Comparison of ENCODE assay signal across 29 mouse cellular contexts in the genomic region with DNA sequence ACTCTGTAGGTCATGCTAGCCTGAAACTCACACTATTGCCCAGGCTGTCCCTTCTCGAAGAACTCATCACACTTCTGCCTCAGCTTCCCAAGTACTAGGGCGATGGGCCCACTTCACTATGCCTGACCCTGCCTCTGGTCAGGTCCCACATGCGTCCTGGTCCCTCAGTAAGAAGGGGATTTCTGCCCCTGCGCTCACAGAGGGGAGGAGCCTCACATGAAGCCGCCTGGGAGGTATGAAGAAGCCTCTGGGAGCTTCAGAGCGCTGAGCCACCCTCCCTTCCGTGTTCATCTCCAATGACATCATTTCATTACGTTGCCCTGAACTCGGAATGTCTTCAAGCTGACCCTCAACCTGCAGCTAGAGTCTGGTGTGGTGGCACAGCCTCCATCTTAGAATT. TPM values are rescaled to one million over a fixed set of nuclear protein-coding genes. Genes with fewer than 3 reads are reported as not detected.
DNase-seq lines count a peak whose midpoint lies in the region; ATAC-seq lines count a peak whose summit lies in the region.
"Had no signal": no experiment of that assay in that cellular context is flagged by ENCODE, and none has a peak within 500 bp of the region (broad histone marks: within the 10 kb centered on the region; RNA-seq: fewer than 3 reads in every experiment).

No protein-coding gene starts in this region.

- no peaks in the 10 kb centered on the region for H3K9me3 ChIP-seq in hindbrain, embryonic 10.5 days
- no peaks in the 10 kb centered on the region for H3K9me3 ChIP-seq in hindbrain, embryonic 11.5 days (ENCODE audit: control insufficient read depth, low read length)
- H3K9me3 ChIP-seq in neural tube, embryonic 13.5 days, result no peaks in the 10 kb centered on the region
- no peaks in the 10 kb centered on the region for H3K9me3 ChIP-seq in neural tube, embryonic 15.5 days (replicated peaks)
- H3K9me3 ChIP-seq in hindbrain, embryonic 16.5 days (ENCODE audit: control insufficient read depth, low read length), result no peaks in the 10 kb centered on the region
- H3K9me3 ChIP-seq: embryonic facial prominence, embryonic 12.5 days; kidney, embryonic 15.5 days had no signal

- H3K27ac ChIP-seq in hindbrain, embryonic 10.5 days, result peak overlapping the region; percentile 16; the same call in 1 of the 2 replicates
- H3K27ac ChIP-seq in hindbrain, embryonic 11.5 days (ENCODE audit: low read depth, low read length), result no peak overlapping the region
- peak overlapping the region; percentile 91 for H3K27ac ChIP-seq in neural tube, embryonic 13.5 days (replicated peaks)
- no peak overlapping the region for H3K27ac ChIP-seq in neural tube, embryonic 15.5 days (replicated peaks)
- peak overlapping the region; percentile 45; the same call in 1 of the 2 replicates for H3K27ac ChIP-seq in hindbrain, embryonic 16.5 days (ENCODE audit: low read depth, low read length)
- H3K27ac ChIP-seq: embryonic facial prominence, embryonic 12.5 days; heart, adult 2 months; liver, embryonic 14.5 days; macrophage had no signal

- DNase-seq in cerebellum, adult 9-11 months, result peak; percentile 68
- no peak for DNase-seq in cerebellum, adult 9-10 months
- DNase-seq in hindbrain, embryonic 10.5 days (ENCODE audit: low spot score), result no peak
- DNase-seq in hindbrain, embryonic 11.5 days (ENCODE audit: low spot score), result no peak
- no peak for DNase-seq in kidney, postnatal 14 days
- DNase-seq: adrenal gland, postnatal 10 days; cerebellum, adult 11 months; embryo, embryonic 11 days; heart, adult 2 months; heart, postnatal 4 days; kidney, adult 18-20 months; kidney, postnatal 36 days; layer of hippocampus, postnatal 36 days; liver; lung, adult 2 months; thymus, postnatal 14 days had no signal

- ATAC-seq in hindbrain, embryonic 11.5 days (ENCODE audit: low FRiP score), result no peak
- ATAC-seq in neural tube, embryonic 13.5 days (ENCODE audit: low read depth), result no peak
- no peak for ATAC-seq in neural tube, embryonic 15.5 days (ENCODE audit: low FRiP score)
- ATAC-seq in hindbrain, embryonic 16.5 days, result no peak
- ATAC-seq: Patski had no signal

- no peak overlapping the region for H3K4me3 ChIP-seq in hindbrain, embryonic 10.5 days
- H3K4me3 ChIP-seq in hindbrain, embryonic 11.5 days (ENCODE audit: low read depth, low read length), result no peak overlapping the region
- H3K4me3 ChIP-seq in neural tube, embryonic 13.5 days, result no peak overlapping the region
- H3K4me3 ChIP-seq in neural tube, embryonic 15.5 days (replicated peaks), result no peak overlapping the region
- no peak overlapping the region for H3K4me3 ChIP-seq in hindbrain, embryonic 16.5 days (ENCODE audit: low read length)
- H3K4me3 ChIP-seq: embryonic facial prominence, embryonic 12.5 days; heart, adult 2 months; heart, embryonic 12.5 days; kidney, embryonic 15.5 days had no signal

- no peaks in the 10 kb centered on the region for H3K36me3 ChIP-seq in hindbrain, embryonic 10.5 days
- H3K36me3 ChIP-seq in hindbrain, embryonic 11.5 days (ENCODE audit: control insufficient read depth, insufficient read depth, low read length), result no peaks in the 10 kb centered on the region
- H3K36me3 ChIP-seq in neural tube, embryonic 13.5 days, result no peaks in the 10 kb centered on the region
- no peaks in the 10 kb centered on the region for H3K36me3 ChIP-seq in neural tube, embryonic 15.5 days
- no peaks in the 10 kb centered on the region for H3K36me3 ChIP-seq in hindbrain, embryonic 16.5 days (ENCODE audit: control insufficient read depth, insufficient read depth, low read length)
- H3K36me3 ChIP-seq: embryonic facial prominence, embryonic 12.5 days; heart, embryonic 12.5 days; kidney, embryonic 15.5 days had no signal

- H3K4me1 ChIP-seq in hindbrain, embryonic 10.5 days (replicated peaks), result peaks cover 16% of the 10 kb centered on the region
- H3K4me1 ChIP-seq in hindbrain, embryonic 11.5 days (replicated peaks; ENCODE audit: control insufficient read depth, insufficient read depth, low read length), result no peaks in the 10 kb centered on the region
- H3K4me1 ChIP-seq in neural tube, embryonic 13.5 days (replicated peaks), result peaks cover 18% of the 10 kb centered on the region
- peaks cover 11% of the 10 kb centered on the region for H3K4me1 ChIP-seq in neural tube, embryonic 15.5 days
- H3K4me1 ChIP-seq in hindbrain, embryonic 16.5 days (ENCODE audit: control insufficient read depth, insufficient read depth, low read depth, low read length), result peaks cover 10% of the 10 kb centered on the region

- H3K4me2 ChIP-seq in hindbrain, embryonic 11.5 days (replicated peaks; ENCODE audit: low read depth, low read length), result no peak overlapping the region
- no peak overlapping the region for H3K4me2 ChIP-seq in neural tube, embryonic 13.5 days
- H3K4me2 ChIP-seq in neural tube, embryonic 15.5 days, result no peak overlapping the region
- H3K4me2 ChIP-seq in hindbrain, embryonic 16.5 days (ENCODE audit: low read length), result no peak overlapping the region
- H3K4me2 ChIP-seq: embryonic facial prominence, embryonic 12.5 days; heart, embryonic 12.5 days had no signal

- WGBS in hindbrain, embryonic 10.5 days, result 84% methylated on average over 9 of the region's 9 CpGs
- 84% methylated on average over 9 of the region's 9 CpGs for WGBS in hindbrain, embryonic 11.5 days
- 88% methylated on average over 9 of the region's 9 CpGs for WGBS in neural tube, embryonic 13.5 days
- WGBS in neural tube, embryonic 15.5 days, result 91% methylated on average over 9 of the region's 9 CpGs
- 84% methylated on average over 9 of the region's 9 CpGs for WGBS in hindbrain, embryonic 16.5 days

- no peak overlapping the region for H3K9ac ChIP-seq in hindbrain, embryonic 11.5 days (ENCODE audit: low read depth, low read length)
- no peak overlapping the region for H3K9ac ChIP-seq in neural tube, embryonic 13.5 days
- no peak overlapping the region for H3K9ac ChIP-seq in neural tube, embryonic 15.5 days (replicated peaks)
- no peak overlapping the region for H3K9ac ChIP-seq in hindbrain, embryonic 16.5 days (ENCODE audit: low read depth, low read length)
- H3K9ac ChIP-seq: embryonic facial prominence, embryonic 12.5 days; heart, embryonic 12.5 days; kidney, embryonic 15.5 days; liver, embryonic 14.5 days had no signal

- no peaks in the 10 kb centered on the region for H3K27me3 ChIP-seq in hindbrain, embryonic 10.5 days (ENCODE audit: insufficient read depth, poor library complexity, severe bottlenecking)
- no peaks in the 10 kb centered on the region for H3K27me3 ChIP-seq in hindbrain, embryonic 11.5 days (ENCODE audit: control insufficient read depth, insufficient read depth, low read length)
- no peaks in the 10 kb centered on the region; the same call in 1 of the 2 replicates for H3K27me3 ChIP-seq in neural tube, embryonic 13.5 days
- no peaks in the 10 kb centered on the region for H3K27me3 ChIP-seq in neural tube, embryonic 15.5 days (replicated peaks)
- no peaks in the 10 kb centered on the region for H3K27me3 ChIP-seq in hindbrain, embryonic 16.5 days (replicated peaks; ENCODE audit: control insufficient read depth, insufficient read depth, low read length)
- H3K27me3 ChIP-seq: embryonic facial prominence, embryonic 12.5 days; heart, embryonic 12.5 days; kidney, embryonic 15.5 days had no signal

RNA-seq across cellular contexts. Expression of a gene that starts 7.3 kb away (rescaled TPM):
- 827 and 832 TPM in 2 replicates for polyA plus RNA-seq in hindbrain, embryonic 10.5 days (2016; fragmentation: Nextera tagmentation; extraction: Ambion mirVana)
- 817 and 827 TPM in 2 replicates for polyA plus RNA-seq in hindbrain, embryonic 11.5 days (2014; fragmentation: Nextera tagmentation; extraction: Ambion mirVana)
- polyA plus RNA-seq in neural tube, embryonic 13.5 days (2015; fragmentation: Nextera tagmentation; extraction: Ambion mirVana), result 578 and 594 TPM in 2 replicates
- 483 and 558 TPM in 2 replicates for polyA plus RNA-seq in neural tube, embryonic 15.5 days (2015; fragmentation: Nextera tagmentation; extraction: Ambion mirVana)
- 404 and 408 TPM in 2 replicates for polyA plus RNA-seq in hindbrain, embryonic 16.5 days (2015; fragmentation: Nextera tagmentation; extraction: Ambion mirVana)

RNA-seq across cellular contexts. Expression of a gene that starts 8.7 kb away (rescaled TPM):
- polyA plus RNA-seq in hindbrain, embryonic 10.5 days (2016; fragmentation: Nextera tagmentation; extraction: Ambion mirVana), result 0.86 TPM in 1 of 2 replicates, not detected in the other
- polyA plus RNA-seq in hindbrain, embryonic 11.5 days (2014; fragmentation: Nextera tagmentation; extraction: Ambion mirVana), result not detected in 2 replicates
- polyA plus RNA-seq in neural tube, embryonic 13.5 days (2015; fragmentation: Nextera tagmentation; extraction: Ambion mirVana), result not detected in 2 replicates
- polyA plus RNA-seq in neural tube, embryonic 15.5 days (2015; fragmentation: Nextera tagmentation; extraction: Ambion mirVana), result not detected in 2 replicates
- not detected in 2 replicates for polyA plus RNA-seq in hindbrain, embryonic 16.5 days (2015; fragmentation: Nextera tagmentation; extraction: Ambion mirVana)
- polyA plus RNA-seq: embryonic facial prominence, embryonic 12.5 days; heart, adult 2 months; heart, embryonic 12.5 days; heart, postnatal 0 days; intestine, embryonic 14.5 days; kidney, embryonic 15.5 days; limb, embryonic 11.5 days; liver, embryonic 14.5 days; lung, adult 2 months; macrophage; midbrain, embryonic 14.5 days had no signal

RNA-seq across cellular contexts. Expression of a gene that starts 11.6 kb away (rescaled TPM):
- 3.4 and 3.6 TPM in 2 replicates for polyA plus RNA-seq in hindbrain, embryonic 10.5 days (2016; fragmentation: Nextera tagmentation; extraction: Ambion mirVana)
- 3.5 and 3.7 TPM in 2 replicates for polyA plus RNA-seq in hindbrain, embryonic 11.5 days (2014; fragmentation: Nextera tagmentation; extraction: Ambion mirVana)
- 29.6 and 32.1 TPM in 2 replicates for polyA plus RNA-seq in neural tube, embryonic 13.5 days (2015; fragmentation: Nextera tagmentation; extraction: Ambion mirVana)
- polyA plus RNA-seq in neural tube, embryonic 15.5 days (2015; fragmentation: Nextera tagmentation; extraction: Ambion mirVana), result 62.6 and 66.7 TPM in 2 replicates
- 67.0 and 77.9 TPM in 2 replicates for polyA plus RNA-seq in hindbrain, embryonic 16.5 days (2015; fragmentation: Nextera tagmentation; extraction: Ambion mirVana)

RNA-seq across cellular contexts. Expression of a gene that starts 20.5 kb away (rescaled TPM):
- polyA plus RNA-seq in hindbrain, embryonic 10.5 days (2016; fragmentation: Nextera tagmentation; extraction: Ambion mirVana), result 90.6 and 145 TPM in 2 replicates
- polyA plus RNA-seq in hindbrain, embryonic 11.5 days (2014; fragmentation: Nextera tagmentation; extraction: Ambion mirVana), result 53.3 and 61.2 TPM in 2 replicates
- 238 and 300 TPM in 2 replicates for polyA plus RNA-seq in neural tube, embryonic 13.5 days (2015; fragmentation: Nextera tagmentation; extraction: Ambion mirVana)
- polyA plus RNA-seq in neural tube, embryonic 15.5 days (2015; fragmentation: Nextera tagmentation; extraction: Ambion mirVana), result 229 and 253 TPM in 2 replicates
- polyA plus RNA-seq in hindbrain, embryonic 16.5 days (2015; fragmentation: Nextera tagmentation; extraction: Ambion mirVana), result 253 and 269 TPM in 2 replicates

Comparison
In these comparisons a context has a peak if more than half of its experiments do, and no peak if none do; other contexts are left out.
1. H3K27ac ChIP-seq: peak in hindbrain, embryonic 10.5 days (single experiment), neural tube, embryonic 13.5 days (single experiment) and hindbrain, embryonic 16.5 days (single experiment); none in hindbrain, embryonic 11.5 days (single experiment) and neural tube, embryonic 15.5 days (single experiment).